Mouse (Mus musculus) myocyte (in vitro differentiated cells): ENCODE measurements around the gene Actl7b.
A peak's percentile ranks its signal among the peaks of the same experiment; 100 is the strongest.

Source experiments
- CEBPB ChIP-seq: IDR thresholded peaks from 2 replicates; pipeline ENCODE4 v1.6.1; 2011; ENCODE audit warnings: mild to moderate bottlenecking, moderate library complexity; ENCODE audit not compliant: poor library complexity, insufficient read depth, severe bottlenecking
- E2F4 ChIP-seq: IDR thresholded peaks from one replicate; pipeline ENCODE4 v1.6.1; 2011; ENCODE audit warnings: mild to moderate bottlenecking, control low read depth, moderate library complexity; ENCODE audit not compliant: insufficient read depth
- MAX ChIP-seq: IDR thresholded peaks from one replicate; pipeline ENCODE4 v1.6.1; 2011; ENCODE audit warnings: low read depth, mild to moderate bottlenecking, control low read depth
- MYOD1 ChIP-seq, 3 experiments: IDR thresholded peaks; one replicate each; pipeline ENCODE4 v1.6.1; 2011; ENCODE audit warnings: control low read depth in 2 of 3, low read depth in 2 of 3, mild to moderate bottlenecking in 2 of 3, moderate library complexity in 1 of 3; ENCODE audit not compliant: insufficient read length in 2 of 3, control insufficient read depth in 1 of 3
- MYOG ChIP-seq, 3 experiments: IDR thresholded peaks; one replicate each; pipeline ENCODE4 v1.6.1; 2011; ENCODE audit warnings: control low read depth in 2 of 3, low read depth in 2 of 3, mild to moderate bottlenecking in 2 of 3; ENCODE audit not compliant: insufficient read length in 2 of 3, control insufficient read depth in 1 of 3, insufficient read depth in 1 of 3
- POLR2A ChIP-seq: IDR thresholded peaks from one replicate; pipeline ENCODE4 v1.6.1; 2011; ENCODE audit warnings: low read depth, mild to moderate bottlenecking, control low read depth, moderate library complexity; ENCODE audit not compliant: insufficient read length
- POLR2AphosphoS2 ChIP-seq: IDR thresholded peaks from one replicate; pipeline ENCODE4 v1.6.1; 2011; ENCODE audit warnings: low read depth, control low read depth; ENCODE audit not compliant: insufficient read length
- REST ChIP-seq: IDR thresholded peaks from one replicate; pipeline ENCODE4 v1.6.1; 2011; ENCODE audit warnings: mild to moderate bottlenecking, control low read depth, moderate library complexity; ENCODE audit not compliant: insufficient read depth, insufficient read length
- SRF ChIP-seq: IDR thresholded peaks from one replicate; pipeline ENCODE4 v1.6.1; 2011; ENCODE audit warnings: low read depth; ENCODE audit not compliant: control insufficient read depth, insufficient read length
- TCF12 ChIP-seq: IDR thresholded peaks from one replicate; pipeline ENCODE4 v1.6.1; 2011; ENCODE audit warnings: mild to moderate bottlenecking, control low read depth; ENCODE audit not compliant: poor library complexity, insufficient read depth, severe bottlenecking
- TCF3 ChIP-seq: IDR thresholded peaks from one replicate; pipeline ENCODE4 v1.6.1; 2011; ENCODE audit warnings: low read depth, control low read depth; ENCODE audit not compliant: insufficient read length
- USF1 ChIP-seq: IDR thresholded peaks from one replicate; pipeline ENCODE4 v1.6.1; 2011; ENCODE audit warnings: low read depth, mild to moderate bottlenecking, control low read depth, moderate library complexity

- no peak for TF ChIP-seq POLR2A
- peak in 1 of 3 experiments; percentile 81 for TF ChIP-seq MYOG (IDR thresholded peaks at IDR 0.05; ENCODE audit: control insufficient read depth in 1 of 3, insufficient read depth in 1 of 3, insufficient read length in 2 of 3, low read depth in 2 of 3)
- no peak for TF ChIP-seq USF1
- TF ChIP-seq MAX, result no peak
- TF ChIP-seq E2F4, result no peak
- no peak for TF ChIP-seq CEBPB
- TF ChIP-seq POLR2AphosphoS2, result no peak
- TF ChIP-seq MYOD1 (IDR thresholded peaks at IDR 0.05; ENCODE audit: control insufficient read depth in 1 of 3, insufficient read length in 2 of 3, low read depth in 2 of 3), result peak in 2 of 3 experiments; percentile 5 to 59
- no peak for TF ChIP-seq SRF
- no peak for TF ChIP-seq TCF12
- no peak for TF ChIP-seq REST
- TF ChIP-seq TCF3, result no peak
These were observed 5.1 kb upstream of the Actl7b start for GRCm38 (mm10) chr4:56746345-56746744.
